Mouse (Mus musculus) MEL (cell line): Measurements from ENCODE around the gene Olfr1424. TPM values are rescaled to one million over a fixed set of nuclear protein-coding genes. Genes with fewer than 3 reads are reported as not detected.

Experiments
- DNase-seq: peaks from one replicate; pipeline ENCODE4 v3.0.0; 2011; ENCODE audit warnings: low read depth, low spot score
- H3K27ac ChIP-seq: 2 replicates; pipeline ENCODE4 v1.5.1; 2012; ENCODE audit warnings: low read depth, mild to moderate bottlenecking, control low read depth, low read length, moderate library complexity; ENCODE audit not compliant: control insufficient read depth
- H3K27me3 ChIP-seq, 2 experiments: fragments of 150-350 bp in 1 of 2; sonication (generic) in 1 of 2; 2 replicates each; pipeline ENCODE4 v1.6.1; 2012; ENCODE audit warnings: low read length in 2 of 2, mild to moderate bottlenecking in 2 of 2, improper control_type of control experiment in 1 of 2, moderate library complexity in 1 of 2; ENCODE audit not compliant: insufficient read depth in 2 of 2, control insufficient read depth in 1 of 2
- H3K36me3 ChIP-seq, 2 experiments: 2 replicates each; pipeline ENCODE4 v1.6.1; 2012 to 2014; ENCODE audit warnings: low read length in 2 of 2, improper control_type of control experiment in 1 of 2, inconsistent platforms in 1 of 2, mild to moderate bottlenecking in 1 of 2; ENCODE audit not compliant: insufficient read depth in 2 of 2, control insufficient read depth in 1 of 2
- H3K4me1 ChIP-seq, 2 experiments: fragments of 150-350 bp in 1 of 2; sonication (generic) in 1 of 2; 2 replicates each; pipeline ENCODE4 v1.6.1; 2012; ENCODE audit warnings: low read length in 2 of 2, improper control_type of control experiment in 1 of 2, mild to moderate bottlenecking in 1 of 2; ENCODE audit not compliant: insufficient read depth in 2 of 2, control insufficient read depth in 1 of 2
- H3K4me3 ChIP-seq, 2 experiments: fragments of 150-350 bp in 1 of 2; sonication (generic) in 1 of 2; 2 replicates each; pipeline ENCODE4 v1.5.1; 2012; ENCODE audit warnings: low read depth in 2 of 2, low read length in 2 of 2, mild to moderate bottlenecking in 2 of 2, moderate library complexity in 2 of 2, control low read depth in 1 of 2, improper control_type of control experiment in 1 of 2; ENCODE audit not compliant: control insufficient read depth in 1 of 2, insufficient read depth in 1 of 2
- H3K79me2 ChIP-seq: 2 replicates; pipeline ENCODE4 v1.6.1; 2012; ENCODE audit warnings: mild to moderate bottlenecking, low read length, moderate library complexity; ENCODE audit not compliant: control insufficient read depth, poor library complexity, insufficient read depth
- H3K9ac ChIP-seq: 2 replicates; pipeline ENCODE4 v1.6.1; 2012; ENCODE audit warnings: low read depth, mild to moderate bottlenecking, control low read depth, low read length, moderate library complexity; ENCODE audit not compliant: control insufficient read depth, poor library complexity, severe bottlenecking
- H3K9me3 ChIP-seq: fragments of 150-350 bp; sonication (generic); replicated peaks from 2 replicates; pipeline ENCODE4 v1.6.1; 2012; ENCODE audit warnings: mild to moderate bottlenecking, low read length, improper control_type of control experiment, moderate library complexity; ENCODE audit not compliant: insufficient read depth
- BHLHE40 ChIP-seq: IDR thresholded peaks from 2 replicates; pipeline ENCODE4 v1.6.1; 2012; ENCODE audit warnings: low read depth, mild to moderate bottlenecking, inconsistent platforms, low read length, improper control_type of control experiment, borderline replicate concordance
- E2F4 ChIP-seq: IDR thresholded peaks from 2 replicates; pipeline ENCODE4 v1.6.1; 2011; ENCODE audit warnings: low read depth, low read length, improper control_type of control experiment, borderline replicate concordance
- ELF1 ChIP-seq: IDR thresholded peaks from 2 replicates; pipeline ENCODE4 v1.6.1; 2014; ENCODE audit warnings: low read depth, mild to moderate bottlenecking, inconsistent platforms, low read length, improper control_type of control experiment, moderate library complexity
- ETS1 ChIP-seq: IDR thresholded peaks from 2 replicates; pipeline ENCODE4 v1.6.1; 2012; ENCODE audit warnings: low read depth, mild to moderate bottlenecking, inconsistent platforms, low read length, improper control_type of control experiment, moderate library complexity
- MAZ ChIP-seq: IDR thresholded peaks from 2 replicates; pipeline ENCODE4 v1.6.1; 2012; ENCODE audit warnings: low read depth, mild to moderate bottlenecking, inconsistent platforms, low read length, improper control_type of control experiment
- MYB ChIP-seq: IDR thresholded peaks from 2 replicates; pipeline ENCODE4 v1.6.1; 2011; ENCODE audit warnings: mild to moderate bottlenecking, low read depth, low read length, improper control_type of control experiment
- POLR2A ChIP-seq, 2 experiments: IDR thresholded peaks; 2 replicates each; pipeline ENCODE4 v1.6.1; 2011 to 2012; ENCODE audit warnings: low read length in 2 of 2, mild to moderate bottlenecking in 2 of 2, control low read depth in 1 of 2, improper control_type of control experiment in 1 of 2, low read depth in 1 of 2, moderate library complexity in 1 of 2; ENCODE audit not compliant: control insufficient read depth in 1 of 2, insufficient read depth in 1 of 2, poor library complexity in 1 of 2
- POLR2AphosphoS5 ChIP-seq: IDR thresholded peaks from 2 replicates; pipeline ENCODE4 v1.6.1; 2012; ENCODE audit warnings: low read depth, borderline replicate concordance, mild to moderate bottlenecking, inconsistent platforms, low read length, moderate library complexity, mixed read lengths
- RAD21 ChIP-seq: IDR thresholded peaks from 2 replicates; pipeline ENCODE4 v1.6.1; 2011; ENCODE audit warnings: mild to moderate bottlenecking, low read depth, low read length, improper control_type of control experiment
- RCOR1 ChIP-seq: IDR thresholded peaks from 2 replicates; pipeline ENCODE4 v1.6.1; 2012; ENCODE audit warnings: low read depth, mild to moderate bottlenecking, inconsistent platforms, low read length, improper control_type of control experiment
- SIN3A ChIP-seq: IDR thresholded peaks from 2 replicates; pipeline ENCODE4 v1.6.1; 2012; ENCODE audit warnings: low read length, improper control_type of control experiment, inconsistent platforms
- TAL1 ChIP-seq: IDR thresholded peaks from 2 replicates; pipeline ENCODE4 v1.6.1; 2012; ENCODE audit warnings: mild to moderate bottlenecking, inconsistent platforms, low read length, moderate library complexity, mixed read lengths
- TCF12 ChIP-seq: IDR thresholded peaks from 2 replicates; pipeline ENCODE4 v1.6.1; 2014; ENCODE audit warnings: low read depth, mild to moderate bottlenecking, inconsistent platforms, low read length, improper control_type of control experiment, moderate library complexity
- USF2 ChIP-seq, 2 experiments: IDR thresholded peaks; 2 replicates each; pipeline ENCODE4 v1.6.1; 2011 to 2012; ENCODE audit warnings: improper control_type of control experiment in 2 of 2, low read length in 2 of 2, borderline replicate concordance in 1 of 2, inconsistent platforms in 1 of 2, low read depth in 1 of 2, mild to moderate bottlenecking in 1 of 2; ENCODE audit not compliant: insufficient read depth in 1 of 2
- ZC3H11A ChIP-seq: IDR thresholded peaks from 2 replicates; pipeline ENCODE4 v1.6.1; 2012; ENCODE audit warnings: low read depth, mild to moderate bottlenecking, inconsistent platforms, low read length, improper control_type of control experiment
- polyA plus RNA-seq, 2 experiments: library from polyadenylated mRNA; stranded (reverse) in 1 of 2; unstranded in 1 of 2; fragments of >175 nt in 1 of 2; fragments of >200 nt in 1 of 2; gene quantifications; 2 replicates each; pipeline versions ENCODE4 v1.2.1 to v1.2.4; 2012; ENCODE audit warnings: low replicate concordance in 2 of 2, low read depth in 1 of 2; ENCODE audit not compliant: insufficient read length in 2 of 2, insufficient read depth in 1 of 2, missing spikeins in 1 of 2
- total RNA-seq: library from RNA; depleted of rRNA; stranded (reverse); fragments of 300-350 nt; gene quantifications from 2 replicates; pipeline ENCODE4 v1.2.3, GENCODE M21; 2012

Gene Olfr1424
- total and polyA plus RNA-seq, 3 experiments = not detected

GRCm38 (mm10) chr19:12026606-12027005, 35.9 kb downstream of the Olfr1424 start:
- no peak for DNase-seq
- Histone ChIP-seq H3K9me3 (no peaks in the 10 kb centered on the region), H3K27me3 (no peaks in the 10 kb centered on the region), H3K27ac (no peak overlapping the region), H3K4me3 (no peak overlapping the region), H3K79me2 (no peaks in the 10 kb centered on the region), H3K36me3 (peaks cover 0 to 5% of the 10 kb centered on the region in 2 experiments; a peak in 2 of 4 replicates)
- TF ChIP-seq SIN3A (no peak), MAZ (no peak), TAL1 (no peak), E2F4 (no peak), POLR2A (IDR thresholded peaks at IDR 0.05; ENCODE audit: control insufficient read depth in 1 of 2, insufficient read depth in 1 of 2, low read depth in 1 of 2, low read length in 2 of 2, poor library complexity in 1 of 2) (no peak), POLR2AphosphoS5 (no peak)
- TF ChIP-seq, all 39 proteins: peak for 0
- H3K4me1 ChIP-seq = peaks cover 0 to 4% of the 10 kb centered on the region in 2 experiments; a peak in 1 of 4 replicates
- no peak overlapping the region for H3K9ac ChIP-seq

GRCm38 (mm10) chr19:12025333-12025732, 37.1 kb downstream of the Olfr1424 start:
- TF ChIP-seq MYB = no peak
- TF ChIP-seq POLR2AphosphoS5 = no peak
- no peak for TF ChIP-seq SIN3A
- TF ChIP-seq USF2 (IDR thresholded peaks at IDR 0.05; ENCODE audit: borderline replicate concordance in 1 of 2, insufficient read depth in 1 of 2, low read depth in 1 of 2, low read length in 2 of 2) = no peak
- TF ChIP-seq TAL1 = no peak
- no peak for TF ChIP-seq BHLHE40
- TF ChIP-seq RCOR1 = no peak
- TF ChIP-seq ZC3H11A = no peak
- TF ChIP-seq TCF12 = no peak
- TF ChIP-seq RAD21 = no peak
- Histone ChIP-seq H3K27me3 (no peaks in the 10 kb centered on the region; a peak in 1 of 4 replicates), H3K9me3 (no peaks in the 10 kb centered on the region), H3K36me3 (peaks cover 0 to 5% of the 10 kb centered on the region in 2 experiments; a peak in 2 of 4 replicates), H3K4me3 (no peak overlapping the region), H3K9ac (no peak overlapping the region), H3K4me1 (peaks cover 0 to 4% of the 10 kb centered on the region in 2 experiments; a peak in 1 of 4 replicates), H3K27ac (no peak overlapping the region), H3K79me2 (no peaks in the 10 kb centered on the region)
- DNase-seq = peak; percentile 14

- TF ChIP-seq ELF1 = 0 out of 2 replicates have a peak, but pooled peaks have one; percentile 25
- no peak for TF ChIP-seq ETS1
- H3K4me3 ChIP-seq = no peak overlapping the region
- peak; percentile 61 for DNase-seq
- H3K9me3 ChIP-seq = no peaks in the 10 kb centered on the region
- peaks cover 0 to 5% of the 10 kb centered on the region in 2 experiments; a peak in 2 of 4 replicates for H3K36me3 ChIP-seq
- no peaks in the 10 kb centered on the region for H3K79me2 ChIP-seq
- no peak overlapping the region for H3K9ac ChIP-seq
- H3K4me1 ChIP-seq = peaks cover 0 to 4% of the 10 kb centered on the region in 2 experiments; a peak in 1 of 4 replicates
- peaks cover 0 to 3% of the 10 kb centered on the region in 2 experiments; a peak in 2 of 4 replicates for H3K27me3 ChIP-seq
- H3K27ac ChIP-seq = no peak overlapping the region
Measured at GRCm38 (mm10) chr19:12024149-12024548, 38.3 kb downstream of the Olfr1424 start.
